Mouse (Mus musculus) embryonic facial prominence, embryonic 10.5 days (tissue): ENCODE data around the gene 1700031F05Rik. TPM values are rescaled to one million over a fixed set of nuclear protein-coding genes. Genes with fewer than 3 reads are reported as not detected.
"Not testable (repeated sequence)": the region's sequence is repeated elsewhere in the genome, so short reads cannot be mapped to it uniquely, and the experiment has no call there.

ENCODE experiments used
- DNase-seq: peaks from one replicate; pipeline ENCODE4 v3.0.0-alpha.2; 2017; ENCODE audit warnings: low spot score
- H3K27ac ChIP-seq: fragments of 300-500 bp; sonication (generic); replicated peaks from 2 replicates; pipeline ENCODE4 v1.5.1; 2016; ENCODE audit warnings: mild to moderate bottlenecking
- H3K27me3 ChIP-seq: fragments of 300-500 bp; sonication (generic); replicated peaks from 2 replicates; pipeline ENCODE4 v1.6.1; 2016; ENCODE audit warnings: low read depth, mild to moderate bottlenecking; ENCODE audit not compliant: poor library complexity, severe bottlenecking
- H3K36me3 ChIP-seq: fragments of 300-500 bp; sonication (generic); replicated peaks from 2 replicates; pipeline ENCODE4 v1.6.1; 2016; ENCODE audit warnings: mild to moderate bottlenecking, moderate library complexity
- H3K4me1 ChIP-seq: fragments of 300-500 bp; sonication (generic); 2 replicates; pipeline ENCODE4 v1.6.1; 2016
- H3K4me3 ChIP-seq: fragments of 300-500 bp; sonication (generic); 2 replicates; pipeline ENCODE4 v1.5.1; 2016; ENCODE audit warnings: mild to moderate bottlenecking, moderate library complexity
- H3K9me3 ChIP-seq: fragments of 300-500 bp; sonication (generic); 2 replicates; pipeline ENCODE4 v1.6.1; 2016; ENCODE audit warnings: mild to moderate bottlenecking
- WGBS: fragments of 180-500 bp; shearing (Covaris S2); methylation state at CpG from one replicate; pipeline ENCODE4 v1.1.7; 2016; 5-methylcytosine and 5-hydroxymethylcytosine counted together
- polyA plus RNA-seq: library from polyadenylated mRNA; unstranded; fragments of >200 nt; fragmentation: Nextera tagmentation; extraction: Ambion mirVana; gene quantifications from 2 replicates; pipeline ENCODE4 v1.2.1, GENCODE M21; 2016

The 1700031F05Rik gene
- polyA plus RNA-seq: not detected in 2 replicates

- no peak within 1 kb of the TSS for H3K4me3 ChIP-seq
- peaks cover 41% of the 10 kb centered on the region for H3K27me3 ChIP-seq
- no peaks in the 10 kb centered on the region for H3K4me1 ChIP-seq
- H3K36me3 ChIP-seq: no peaks in the 10 kb centered on the region
- no peak for DNase-seq
- no peak within 1 kb of the TSS for H3K27ac ChIP-seq
- WGBS: 86% methylated on average over 6 of the region's 6 CpGs
- no peaks in the 10 kb centered on the region for H3K9me3 ChIP-seq
Observed at GRCm38 (mm10) chrX:102867871-102868270, at the start of gene 1700031F05Rik. Gene 1700031F05Rik, minus strand, starts transcription at chrX:102867971.

GRCm38 (mm10) chrX:102914823-102915222 lies 47.1 kb upstream of the 1700031F05Rik start:
- H3K27me3 ChIP-seq: peaks cover 51% of the 10 kb centered on the region
- not testable (repeated sequence) for H3K27ac ChIP-seq, H3K9me3 ChIP-seq, H3K36me3 ChIP-seq, H3K4me1 ChIP-seq, DNase-seq, H3K4me3 ChIP-seq
- 76% methylated on average over 1 of the region's 1 CpGs for WGBS

GRCm38 (mm10) chrX:102908587-102908986 lies 40.8 kb upstream of the 1700031F05Rik start, which contains the start of the genes Dmrtc1a and 1700011M02Rik:
Gene Dmrtc1a, minus strand, starts transcription at chrX:102908687.
Gene 1700011M02Rik, plus strand, starts transcription at chrX:102908905.
- H3K27ac ChIP-seq, DNase-seq, H3K4me3 ChIP-seq, H3K9me3 ChIP-seq, H3K4me1 ChIP-seq, H3K36me3 ChIP-seq: not testable (repeated sequence)
- 90% methylated on average over 8 of the region's 9 CpGs for WGBS
- peaks cover 73% of the 10 kb centered on the region for H3K27me3 ChIP-seq

- not testable (repeated sequence) for H3K36me3 ChIP-seq, H3K4me3 ChIP-seq, DNase-seq, H3K27me3 ChIP-seq, H3K9me3 ChIP-seq, H3K4me1 ChIP-seq, H3K27ac ChIP-seq
- whole genome bisulfite sequencing: 93% methylated on average over 4 of the region's 13 CpGs
Observed at GRCm38 (mm10) chrX:102854516-102854915, 13.3 kb downstream of the 1700031F05Rik start, which contains the start of gene Dmrtc1c2. Gene Dmrtc1c2, minus strand, starts transcription at chrX:102854616.

GRCm38 (mm10) chrX:102812311-102812710 lies 55.5 kb downstream of the 1700031F05Rik start:
- peaks cover 32% of the 10 kb centered on the region for H3K27me3 ChIP-seq
- 64% methylated on average over 4 of the region's 4 CpGs for WGBS
- no peak for DNase-seq
- H3K4me1 ChIP-seq: no peaks in the 10 kb centered on the region
- no peak overlapping the region for H3K27ac ChIP-seq
- no peaks in the 10 kb centered on the region for H3K36me3 ChIP-seq
- H3K4me3 ChIP-seq: no peak overlapping the region
- H3K9me3 ChIP-seq: no peaks in the 10 kb centered on the region

Other genes with a start within 250 kb of the 1700031F05Rik start
- 9.5 and 10.4 TPM in 2 replicates for gene Phka1, start 223.7 kb downstream of the 1700031F05Rik start, polyA plus RNA-seq
- not detected in 2 replicates for gene Gm3880, start 181.0 kb downstream of the 1700031F05Rik start, polyA plus RNA-seq
- not detected in 2 replicates for gene Gm9112, start 160.3 kb downstream of the 1700031F05Rik start, polyA plus RNA-seq
- not detected in 2 replicates for gene Dmrtc1b, start 160.1 kb downstream of the 1700031F05Rik start, polyA plus RNA-seq
- not detected in 2 replicates for gene Dmrtc1c1, start 65.0 kb downstream of the 1700031F05Rik start, polyA plus RNA-seq
- gene Dmrtc1c2, start 13.4 kb downstream of the 1700031F05Rik start, polyA plus RNA-seq: not detected in 2 replicates
- 0.39 and 0.43 TPM in 2 replicates for gene Dmrtc1a, start 40.7 kb upstream of the 1700031F05Rik start, polyA plus RNA-seq
- not detected in 2 replicates for gene 1700011M02Rik, start 40.9 kb upstream of the 1700031F05Rik start, polyA plus RNA-seq
- not detected in 2 replicates for gene 1700018G05Rik, start 60.4 kb upstream of the 1700031F05Rik start, polyA plus RNA-seq